Mouse (Mus musculus) frontal cortex, postnatal 14 days (tissue): ENCODE results near the gene Kif21b.
A peak's percentile ranks its signal among the peaks of the same experiment; 100 is the strongest.

Source experiments
- DNase-seq, 2 experiments: peaks; one replicate each; pipeline ENCODE4 v3.0.0; 2022; ENCODE audit warnings: low spot score in 2 of 2

Gene Kif21b

GRCm38 (mm10) chr1:136130951-136131558, at the start of gene Kif21b:
Kif21b (plus strand) TSS chr1:136131389.
- peak; percentile 91 to 93 for DNase-seq

GRCm38 (mm10) chr1:136085988-136086685, 45.1 kb upstream of the Kif21b start:
- DNase-seq: no peak

GRCm38 (mm10) chr1:136089368-136090165, 41.6 kb upstream of the Kif21b start:
- no peak for DNase-seq

- DNase-seq: no peak
Observed at GRCm38 (mm10) chr1:136093726-136094125, 37.5 kb upstream of the Kif21b start.

- no peak for DNase-seq
Observed at GRCm38 (mm10) chr1:136094807-136095206, 36.4 kb upstream of the Kif21b start.

GRCm38 (mm10) chr1:136102094-136102493, 29.1 kb upstream of the Kif21b start:
- no peak for DNase-seq

GRCm38 (mm10) chr1:136102551-136102950, 28.6 kb upstream of the Kif21b start:
- no peak for DNase-seq

- DNase-seq: no peak
Observed at GRCm38 (mm10) chr1:136102981-136103380, 28.2 kb upstream of the Kif21b start.

GRCm38 (mm10) chr1:136103696-136104095, 27.5 kb upstream of the Kif21b start:
- DNase-seq: no peak

GRCm38 (mm10) chr1:136104741-136105140, 26.4 kb upstream of the Kif21b start:
- DNase-seq: no peak

GRCm38 (mm10) chr1:136109464-136109863, 21.7 kb upstream of the Kif21b start:
- DNase-seq: no peak

GRCm38 (mm10) chr1:136116183-136116582, 15.0 kb upstream of the Kif21b start:
- DNase-seq: no peak

GRCm38 (mm10) chr1:136117069-136117468, 14.1 kb upstream of the Kif21b start:
- no peak for DNase-seq

- DNase-seq: peak; percentile 74 to 85
Observed at GRCm38 (mm10) chr1:136118875-136119274, 12.3 kb upstream of the Kif21b start.

- no peak for DNase-seq
Observed at GRCm38 (mm10) chr1:136119571-136120262, 11.5 kb upstream of the Kif21b start.

- DNase-seq: no peak
Observed at GRCm38 (mm10) chr1:136120263-136120603, 11.0 kb upstream of the Kif21b start.

- DNase-seq: no peak
Observed at GRCm38 (mm10) chr1:136120785-136121184, 10.4 kb upstream of the Kif21b start.

- DNase-seq: no peak
Observed at GRCm38 (mm10) chr1:136122030-136122429, 9.2 kb upstream of the Kif21b start.

- DNase-seq: no peak
Observed at GRCm38 (mm10) chr1:136126159-136126765, 4.9 kb upstream of the Kif21b start.

- DNase-seq: no peak
Observed at GRCm38 (mm10) chr1:136126895-136127294, 4.3 kb upstream of the Kif21b start.

GRCm38 (mm10) chr1:136127856-136128255, 3.3 kb upstream of the Kif21b start:
- DNase-seq: peak in 1 of 2 experiments; percentile 24

GRCm38 (mm10) chr1:136128416-136128815, 2.8 kb upstream of the Kif21b start:
- DNase-seq: peak; percentile 60 to 71
